Mouse (Mus musculus) liver, postnatal 0 days (tissue): ENCODE data around the gene Tcfl5. TPM values are rescaled to one million over a fixed set of nuclear protein-coding genes. Genes with fewer than 3 reads are reported as not detected.
A peak's percentile ranks its signal among the peaks of the same experiment; 100 is the strongest.

Source experiments
- ATAC-seq: fragments of 200-750 bp; cut with Nextera tagmentation; 2 replicates; pipeline ENCODE4 v1.8.0; 2017; ENCODE audit warnings: mild to moderate bottlenecking, moderate library complexity
- DNase-seq: peaks from one replicate; pipeline ENCODE4 v3.0.0-alpha.2; 2016
- H3K27ac ChIP-seq: fragments of 300-500 bp; sonication (generic); 2 replicates; pipeline ENCODE4 v1.5.1; 2014; ENCODE audit warnings: antibody characterized with exemption, moderate library complexity, mild to moderate bottlenecking, low read depth
- H3K27me3 ChIP-seq: fragments of 300-500 bp; sonication (generic); 2 replicates; pipeline ENCODE4 v1.6.1; 2014; ENCODE audit warnings: low read length, control low read depth, mixed read lengths; ENCODE audit not compliant: insufficient read depth
- H3K36me3 ChIP-seq: fragments of 300-500 bp; sonication (generic); replicated peaks from 2 replicates; pipeline ENCODE4 v1.6.1; 2014; ENCODE audit warnings: mild to moderate bottlenecking, control low read depth, low read length, moderate library complexity, mixed read lengths; ENCODE audit not compliant: insufficient read depth
- H3K4me1 ChIP-seq: fragments of 300-500 bp; sonication (generic); 2 replicates; pipeline ENCODE4 v1.6.1; 2014; ENCODE audit warnings: antibody characterized with exemption, mild to moderate bottlenecking, control low read depth; ENCODE audit not compliant: insufficient read depth
- H3K4me2 ChIP-seq: fragments of 300-500 bp; sonication (generic); 2 replicates; pipeline ENCODE4 v1.6.1; 2014; ENCODE audit warnings: low read depth, mild to moderate bottlenecking, low read length, moderate library complexity, mixed read lengths
- H3K4me3 ChIP-seq: fragments of 300-500 bp; sonication (generic); 2 replicates; pipeline ENCODE4 v1.5.1; 2014; ENCODE audit warnings: low read depth, low read length
- H3K9ac ChIP-seq: fragments of 300-500 bp; sonication (generic); replicated peaks from 2 replicates; pipeline ENCODE4 v1.6.1; 2014; ENCODE audit warnings: mild to moderate bottlenecking, moderate library complexity
- H3K9me3 ChIP-seq: fragments of 300-500 bp; sonication (generic); 2 replicates; pipeline ENCODE4 v1.6.1; 2016; ENCODE audit warnings: mild to moderate bottlenecking, control low read depth, low read length, mixed read lengths
- CTCF ChIP-seq: sonication (generic); IDR thresholded peaks from 2 replicates; pipeline ENCODE4 v1.5.1; 2016; ENCODE audit warnings: antibody characterized with exemption, low read depth
- EP300 ChIP-seq: IDR thresholded peaks from 2 replicates; pipeline ENCODE4 v1.6.1; 2016; ENCODE audit warnings: antibody characterized with exemption, low read depth, mild to moderate bottlenecking
- WGBS: fragments of 180-500 bp; shearing (Covaris S2); extraction: QIAGEN DNeasy Blood & Tissue Kit; methylation state at CpG from one replicate; pipeline ENCODE4 v1.1.7; 2014; ENCODE audit not compliant: insufficient replicate concordance; 5-methylcytosine and 5-hydroxymethylcytosine counted together
- polyA plus RNA-seq: library from polyadenylated mRNA; unstranded; fragments of >200 nt; fragmentation: Nextera tagmentation; extraction: Ambion mirVana; gene quantifications from 2 replicates; pipeline ENCODE4 v1.2.1, GENCODE M21; 2015

Gene Tcfl5
- polyA plus RNA-seq, 1 experiment from 2014 or later = not detected

- Histone ChIP-seq H3K4me1 (no peaks in the 10 kb centered on the region), H3K27me3 (no peaks in the 10 kb centered on the region), H3K4me3 (no peak overlapping the region), H3K9ac (no peak overlapping the region), H3K9me3 (no peaks in the 10 kb centered on the region), H3K36me3 (no peaks in the 10 kb centered on the region), H3K27ac (no peak overlapping the region), H3K4me2 (no peak overlapping the region)
- WGBS = 76% methylated on average over 6 of the region's 6 CpGs
- TF ChIP-seq EP300 = no peak
- no peak for TF ChIP-seq CTCF
- DNase-seq (no peak), ATAC-seq (no peak)
Observed at GRCm38 (mm10) chr2:180655150-180655549, 12.6 kb upstream of the Tcfl5 start.

GRCm38 (mm10) chr2:180654666-180655065 lies 12.2 kb upstream of the Tcfl5 start:
- 72% methylated on average over 7 of the region's 7 CpGs for WGBS
- Histone ChIP-seq H3K4me3 (no peak overlapping the region), H3K27ac (no peak overlapping the region), H3K9me3 (no peaks in the 10 kb centered on the region), H3K36me3 (no peaks in the 10 kb centered on the region), H3K4me1 (no peaks in the 10 kb centered on the region), H3K9ac (no peak overlapping the region), H3K4me2 (no peak overlapping the region), H3K27me3 (no peaks in the 10 kb centered on the region)
- DNase-seq (no peak), ATAC-seq (no peak)
- TF ChIP-seq EP300 = no peak

- TF ChIP-seq CTCF = no peak
- no peak for TF ChIP-seq EP300
- Histone ChIP-seq H3K9me3 (peaks cover 14% of the 10 kb centered on the region), H3K36me3 (no peaks in the 10 kb centered on the region), H3K4me2 (no peak overlapping the region), H3K27ac (no peak overlapping the region), H3K4me3 (no peak overlapping the region), H3K9ac (no peak overlapping the region), H3K4me1 (no peaks in the 10 kb centered on the region), H3K27me3 (peaks cover 7% of the 10 kb centered on the region)
- ATAC-seq (no peak), DNase-seq (no peak)
Observed at GRCm38 (mm10) chr2:180646841-180647240, 4.3 kb upstream of the Tcfl5 start.

GRCm38 (mm10) chr2:180643626-180644025 lies 1.1 kb upstream of the Tcfl5 start:
- H3K9me3 ChIP-seq = peaks cover 14% of the 10 kb centered on the region
- no peak overlapping the region for H3K9ac ChIP-seq
- H3K4me3 ChIP-seq = no peak overlapping the region
- H3K27ac ChIP-seq = no peak overlapping the region
- H3K4me1 ChIP-seq = no peaks in the 10 kb centered on the region
- H3K27me3 ChIP-seq = peaks cover 28% of the 10 kb centered on the region
- DNase-seq = no peak
- no peaks in the 10 kb centered on the region for H3K36me3 ChIP-seq
- TF ChIP-seq CTCF (no peak), EP300 (no peak)
- no peak overlapping the region for H3K4me2 ChIP-seq
- no peak for ATAC-seq

GRCm38 (mm10) chr2:180641576-180642554 lies 643 bp downstream of the Tcfl5 start:
- Histone ChIP-seq H3K27me3 (peaks cover 28% of the 10 kb centered on the region), H3K4me3 (peak overlapping the region; percentile 4; the same call in 1 of the 2 replicates), H3K4me1 (no peaks in the 10 kb centered on the region), H3K9me3 (peaks cover 14% of the 10 kb centered on the region), H3K4me2 (peak overlapping the region; percentile 18), H3K27ac (no peak overlapping the region), H3K36me3 (no peaks in the 10 kb centered on the region), H3K9ac (no peak overlapping the region)
- ATAC-seq (peak; percentile 65; the same call in 1 of the 2 replicates), DNase-seq (no peak)
- no peak for TF ChIP-seq EP300
- TF ChIP-seq CTCF = no peak
- WGBS = 7% methylated on average over 61 of the region's 112 CpGs

GRCm38 (mm10) chr2:180611882-180612281 lies 30.6 kb downstream of the Tcfl5 start:
- Histone ChIP-seq H3K4me3 (no peak overlapping the region), H3K27me3 (no peaks in the 10 kb centered on the region), H3K36me3 (no peaks in the 10 kb centered on the region), H3K9me3 (no peaks in the 10 kb centered on the region), H3K4me1 (peaks cover 5% of the 10 kb centered on the region; the same call in 1 of the 2 replicates), H3K9ac (no peak overlapping the region), H3K4me2 (no peak overlapping the region), H3K27ac (no peak overlapping the region)
- ATAC-seq (no peak), DNase-seq (no peak)
- TF ChIP-seq EP300 = no peak
- no peak for TF ChIP-seq CTCF
- WGBS = 66% methylated on average over 2 of the region's 2 CpGs
